Mouse (Mus musculus) lung, postnatal 0 days (tissue): ENCODE measurements around the gene Nupr1. TPM values are rescaled to one million over a fixed set of nuclear protein-coding genes. Genes with fewer than 3 reads are reported as not detected.
"Not testable (repeated sequence)": the region's sequence is repeated elsewhere in the genome, so short reads cannot be mapped to it uniquely, and the experiment has no call there.

Experiments
- ATAC-seq: fragments of 200-750 bp; cut with Nextera tagmentation; 2 replicates; pipeline ENCODE4 v1.8.0; 2017; ENCODE audit warnings: moderate library complexity
- DNase-seq: peaks from one replicate; pipeline ENCODE4 v3.0.0-alpha.2; 2016; ENCODE audit warnings: low spot score
- H3K27ac ChIP-seq: fragments of 300-500 bp; sonication (generic); 2 replicates; pipeline ENCODE4 v1.5.1; 2014; ENCODE audit warnings: antibody characterized with exemption, mild to moderate bottlenecking, low read length, mixed read lengths
- H3K27me3 ChIP-seq: fragments of 300-500 bp; sonication (generic); replicated peaks from 2 replicates; pipeline ENCODE4 v1.6.1; 2014; ENCODE audit warnings: low read length, mixed read lengths; ENCODE audit not compliant: insufficient read depth
- H3K36me3 ChIP-seq: fragments of 300-500 bp; sonication (generic); 2 replicates; pipeline ENCODE4 v1.6.1; 2014; ENCODE audit warnings: low read length, mixed read lengths; ENCODE audit not compliant: insufficient read depth
- H3K4me1 ChIP-seq: fragments of 300-500 bp; sonication (generic); 2 replicates; pipeline ENCODE4 v1.6.1; 2014; ENCODE audit warnings: antibody characterized with exemption, low read depth, low read length, mixed read lengths; ENCODE audit not compliant: insufficient read depth
- H3K4me2 ChIP-seq: fragments of 300-500 bp; sonication (generic); replicated peaks from 2 replicates; pipeline ENCODE4 v1.6.1; 2014; ENCODE audit warnings: low read depth, mild to moderate bottlenecking, low read length, moderate library complexity, mixed read lengths
- H3K4me3 ChIP-seq: fragments of 300-500 bp; sonication (generic); 2 replicates; pipeline ENCODE4 v1.5.1; 2014; ENCODE audit warnings: low read depth, low read length
- H3K9ac ChIP-seq: fragments of 300-500 bp; sonication (generic); replicated peaks from 2 replicates; pipeline ENCODE4 v1.6.1; 2014; ENCODE audit warnings: low read depth, mild to moderate bottlenecking
- H3K9me3 ChIP-seq: fragments of 300-500 bp; sonication (generic); 2 replicates; pipeline ENCODE4 v1.6.1; 2016; ENCODE audit warnings: low read length, mixed read lengths
- CTCF ChIP-seq: IDR thresholded peaks from 2 replicates; pipeline ENCODE4 v1.5.1; 2016; ENCODE audit warnings: antibody characterized with exemption, mild to moderate bottlenecking
- EP300 ChIP-seq: IDR thresholded peaks from 2 replicates; pipeline ENCODE4 v1.6.1; 2016; ENCODE audit warnings: antibody characterized with exemption, mild to moderate bottlenecking, control low read depth
- WGBS: fragments of 180-500 bp; shearing (Covaris S2); extraction: QIAGEN DNeasy Blood & Tissue Kit; methylation state at CpG from one replicate; pipeline ENCODE4 v1.1.7; 2014; 5-methylcytosine and 5-hydroxymethylcytosine counted together
- polyA plus RNA-seq: library from polyadenylated mRNA; unstranded; fragments of >200 nt; fragmentation: Nextera tagmentation; extraction: Ambion mirVana; gene quantifications from 2 replicates; pipeline ENCODE4 v1.2.1, GENCODE M21; 2015

The Nupr1 gene
- polyA plus RNA-seq, 1 experiment from 2014 or later: 308 TPM

GRCm38 (mm10) chr7:126648486-126648885 is 17.8 kb upstream of the Nupr1 start:
- TF ChIP-seq CTCF: peak; percentile 47
- no peak for TF ChIP-seq EP300
- Histone ChIP-seq H3K9me3 (no peaks in the 10 kb centered on the region), H3K36me3 (no peaks in the 10 kb centered on the region), H3K27ac (no peak overlapping the region), H3K4me2 (no peak overlapping the region), H3K9ac (no peak overlapping the region), H3K4me3 (no peak overlapping the region), H3K27me3 (no peaks in the 10 kb centered on the region), H3K4me1 (0 out of 2 replicates have a peak, but pooled peaks cover 3% of the 10 kb centered on the region)
- ATAC-seq (no peak), DNase-seq (no peak)
- WGBS: 85% methylated on average over 4 of the region's 4 CpGs

DNA sequence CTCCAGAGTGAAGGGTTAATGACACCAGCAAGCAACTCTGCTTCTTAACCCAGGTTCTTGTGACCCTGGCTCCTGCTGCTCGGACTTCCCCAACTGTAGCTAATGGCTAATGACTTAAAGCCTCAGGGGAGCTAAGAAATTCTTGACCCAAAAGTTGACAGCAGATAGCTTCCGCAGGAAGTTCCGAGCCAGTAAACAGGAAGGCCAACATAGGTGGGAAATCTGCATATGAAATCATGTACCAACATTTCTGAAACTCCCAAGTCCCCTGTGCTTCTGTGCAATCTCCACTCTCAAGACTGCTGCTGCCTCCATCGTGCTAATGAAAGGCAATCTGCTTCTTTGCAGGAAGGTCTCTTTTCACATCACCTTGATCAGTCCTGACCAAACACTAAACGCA is 15.0 kb upstream of the Nupr1 start:
- no peak overlapping the region for H3K4me3 ChIP-seq
- H3K4me1 ChIP-seq: 0 out of 2 replicates have a peak, but pooled peaks cover 3% of the 10 kb centered on the region
- TF ChIP-seq EP300 (0 out of 2 replicates have a peak, but pooled peaks have one; percentile 35), CTCF (no peak)
- no peak overlapping the region for H3K9ac ChIP-seq
- H3K27ac ChIP-seq: no peak overlapping the region
- no peak overlapping the region for H3K4me2 ChIP-seq
- no peaks in the 10 kb centered on the region for H3K36me3 ChIP-seq
- 44% methylated on average over 5 of the region's 5 CpGs for WGBS
- H3K9me3 ChIP-seq: no peaks in the 10 kb centered on the region
- ATAC-seq (no peak), DNase-seq (no peak)
- no peaks in the 10 kb centered on the region for H3K27me3 ChIP-seq

GRCm38 (mm10) chr7:126644914-126645313 is 14.3 kb upstream of the Nupr1 start:
- DNase-seq (no peak), ATAC-seq (no peak)
- no peak overlapping the region for H3K27ac ChIP-seq
- no peak overlapping the region for H3K4me3 ChIP-seq
- TF ChIP-seq EP300: no peak
- H3K4me2 ChIP-seq: no peak overlapping the region
- H3K36me3 ChIP-seq: no peaks in the 10 kb centered on the region
- no peak overlapping the region for H3K9ac ChIP-seq
- H3K27me3 ChIP-seq: no peaks in the 10 kb centered on the region
- H3K4me1 ChIP-seq: 0 out of 2 replicates have a peak, but pooled peaks cover 3% of the 10 kb centered on the region
- H3K9me3 ChIP-seq: no peaks in the 10 kb centered on the region

DNA sequence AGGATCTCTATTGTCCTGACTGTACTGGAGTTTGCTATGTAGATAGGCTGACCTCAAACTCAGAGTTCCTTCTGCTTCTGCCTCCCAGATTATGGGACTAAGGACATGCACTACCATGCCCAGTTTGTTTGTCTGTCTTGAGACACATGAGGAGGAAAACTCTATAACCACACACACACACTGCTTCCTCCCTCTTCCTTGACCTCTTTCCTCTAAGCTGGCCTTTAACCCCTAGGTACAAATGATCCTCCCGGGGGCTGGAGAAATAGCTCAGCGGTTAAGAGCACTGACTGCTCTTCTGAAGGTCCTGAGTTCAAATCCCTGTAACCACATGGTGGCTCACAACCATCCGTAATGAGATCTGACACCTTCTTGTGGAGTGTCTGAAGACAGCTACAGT is 13.7 kb upstream of the Nupr1 start:
- no peak for ATAC-seq
- Histone ChIP-seq H3K4me1 (no peaks in the 10 kb centered on the region), H3K36me3 (no peaks in the 10 kb centered on the region), H3K27me3 (no peaks in the 10 kb centered on the region), H3K27ac (no peak overlapping the region), H3K9me3 (no peaks in the 10 kb centered on the region), H3K9ac (no peak overlapping the region), H3K4me2 (no peak overlapping the region), H3K4me3 (no peak overlapping the region)
- DNase-seq: no peak
- no peak for TF ChIP-seq EP300
- no peak for TF ChIP-seq CTCF
- 49% methylated on average over 3 of the region's 3 CpGs for WGBS

- DNase-seq: peak; percentile 81
- H3K36me3 ChIP-seq, H3K27me3 ChIP-seq, H3K4me2 ChIP-seq, H3K9me3 ChIP-seq, H3K4me1 ChIP-seq, H3K27ac ChIP-seq, H3K4me3 ChIP-seq, H3K9ac ChIP-seq: not testable (repeated sequence)
- peak; percentile 88 for TF ChIP-seq CTCF
- 47% methylated on average over 3 of the region's 3 CpGs for WGBS
- ATAC-seq: peak; percentile 41
Measured at GRCm38 (mm10) chr7:126643244-126643617, 12.6 kb upstream of the Nupr1 start.

DNA sequence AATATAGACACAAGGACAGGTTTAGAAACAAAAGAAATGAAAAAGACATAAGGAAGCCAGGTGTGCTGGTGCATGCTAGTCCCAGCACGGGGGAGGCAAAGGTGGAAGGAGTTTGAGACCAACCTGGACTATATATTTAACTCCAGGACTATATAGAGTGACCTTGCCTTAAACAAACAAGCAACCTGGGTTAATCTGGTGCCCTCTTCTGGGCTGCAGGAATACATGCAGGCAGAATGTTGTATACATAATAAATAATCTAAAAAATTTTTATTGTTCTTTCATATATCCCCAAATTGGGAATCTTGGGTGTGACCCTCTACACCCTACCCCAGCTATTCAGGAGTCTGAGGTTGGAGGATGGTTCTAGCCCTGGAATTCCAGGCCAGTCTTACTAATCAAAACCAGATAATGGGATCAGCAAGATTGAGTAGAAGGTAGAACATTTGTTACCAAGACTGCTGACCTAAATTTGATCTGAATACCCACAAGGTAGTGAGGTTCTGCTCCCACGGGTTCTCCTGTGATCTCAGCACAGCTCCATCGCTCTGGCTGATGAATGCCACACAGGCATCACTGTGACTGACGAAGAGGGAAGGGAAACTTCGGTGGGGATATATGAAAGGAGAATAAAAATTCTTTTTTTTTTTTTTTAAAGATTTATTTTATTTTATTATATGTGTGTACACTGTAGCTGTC is 12.0 kb upstream of the Nupr1 start:
- H3K9me3 ChIP-seq: no peaks in the 10 kb centered on the region
- no peaks in the 10 kb centered on the region for H3K4me1 ChIP-seq
- no peak overlapping the region for H3K4me3 ChIP-seq
- 65% methylated on average over 5 of the region's 5 CpGs for WGBS
- no peaks in the 10 kb centered on the region for H3K36me3 ChIP-seq
- ATAC-seq: no peak
- H3K27ac ChIP-seq: no peak overlapping the region
- peak; percentile 47 for TF ChIP-seq CTCF
- TF ChIP-seq EP300: no peak
- H3K9ac ChIP-seq: no peak overlapping the region
- H3K27me3 ChIP-seq: no peaks in the 10 kb centered on the region
- DNase-seq: no peak
- H3K4me2 ChIP-seq: no peak overlapping the region
